Mouse (Mus musculus) hindbrain, embryonic 11.5 days (tissue): ENCODE measurements around the gene Sgsm3. TPM values are rescaled to one million over a fixed set of nuclear protein-coding genes. Genes with fewer than 3 reads are reported as not detected.

ENCODE experiments used
- ATAC-seq: fragments of 200-750 bp; cut with Nextera tagmentation; 2 replicates; pipeline ENCODE4 v1.8.0; 2017; ENCODE audit warnings: mild to moderate bottlenecking, moderate TSS enrichment, moderate library complexity; ENCODE audit not compliant: low FRiP score
- DNase-seq: peaks from one replicate; pipeline ENCODE4 v3.0.0-alpha.2; 2015; ENCODE audit warnings: low spot score
- H3K27ac ChIP-seq: fragments of 300-500 bp; sonication (generic); 2 replicates; pipeline ENCODE4 v1.5.1; 2014; ENCODE audit warnings: mild to moderate bottlenecking, low read depth, low read length
- H3K27me3 ChIP-seq: fragments of 300-500 bp; sonication (generic); 2 replicates; pipeline ENCODE4 v1.6.1; 2014; ENCODE audit warnings: mild to moderate bottlenecking, low read length, moderate library complexity, mixed read lengths; ENCODE audit not compliant: control insufficient read depth, insufficient read depth
- H3K36me3 ChIP-seq: fragments of 300-500 bp; sonication (generic); 2 replicates; pipeline ENCODE4 v1.6.1; 2014; ENCODE audit warnings: mild to moderate bottlenecking, low read length, moderate library complexity, mixed read lengths; ENCODE audit not compliant: control insufficient read depth, insufficient read depth
- H3K4me1 ChIP-seq: fragments of 300-500 bp; sonication (generic); replicated peaks from 2 replicates; pipeline ENCODE4 v1.6.1; 2014; ENCODE audit warnings: low read length, mixed read lengths; ENCODE audit not compliant: control insufficient read depth, insufficient read depth
- H3K4me2 ChIP-seq: fragments of 300-500 bp; sonication (generic); replicated peaks from 2 replicates; pipeline ENCODE4 v1.6.1; 2014; ENCODE audit warnings: mild to moderate bottlenecking, low read depth, low read length
- H3K4me3 ChIP-seq: fragments of 300-500 bp; sonication (generic); 2 replicates; pipeline ENCODE4 v1.5.1; 2014; ENCODE audit warnings: low read depth, low read length
- H3K9ac ChIP-seq: fragments of 300-500 bp; sonication (generic); 2 replicates; pipeline ENCODE4 v1.6.1; 2014; ENCODE audit warnings: low read depth, low read length
- H3K9me3 ChIP-seq: fragments of 300-500 bp; sonication (generic); 2 replicates; pipeline ENCODE4 v1.6.1; 2016; ENCODE audit warnings: low read length; ENCODE audit not compliant: control insufficient read depth
- WGBS: fragments of 180-500 bp; shearing (Covaris S2); extraction: QIAGEN DNeasy Blood & Tissue Kit; methylation state at CpG from one replicate; pipeline ENCODE4 v1.1.7; 2014; 5-methylcytosine and 5-hydroxymethylcytosine counted together
- polyA plus RNA-seq: library from polyadenylated mRNA; unstranded; fragments of >200 nt; fragmentation: Nextera tagmentation; extraction: Ambion mirVana; gene quantifications from 2 replicates; pipeline ENCODE4 v1.2.1, GENCODE M21; 2014

The Sgsm3 gene
- polyA plus RNA-seq, 1 experiment from 2014 or later, result 17.4 TPM

DNA sequence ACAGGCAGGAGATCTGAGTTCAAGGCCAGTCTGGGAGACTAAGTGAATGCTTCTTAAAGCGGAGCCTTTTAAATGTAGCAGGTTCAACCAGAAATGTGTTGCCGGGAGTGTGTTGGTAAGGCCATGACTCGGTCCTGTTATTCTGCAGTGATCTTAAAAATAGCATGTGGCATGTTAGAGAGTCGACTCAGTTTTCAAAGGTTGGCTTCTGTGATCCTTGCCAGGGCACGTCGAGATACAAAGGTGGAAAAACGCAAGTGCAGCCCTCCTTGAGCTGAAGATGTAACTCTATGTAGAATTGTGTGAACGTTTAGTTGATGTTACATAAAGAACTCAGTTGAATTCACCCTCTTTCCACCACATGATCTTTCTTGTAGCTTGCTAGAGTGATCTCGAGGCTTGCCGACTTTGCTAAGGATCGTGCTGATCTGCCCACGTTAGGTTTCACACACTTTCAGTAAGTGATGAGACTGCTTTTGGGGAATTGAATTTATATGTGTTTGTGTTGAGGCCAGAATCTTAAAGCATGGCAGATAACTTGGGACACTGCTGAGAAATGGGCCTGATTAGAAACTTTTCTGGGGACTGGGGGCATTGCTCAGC lies 21.6 kb upstream of the Sgsm3 start:
- DNase-seq, result no peak
- no peak overlapping the region for H3K4me2 ChIP-seq
- H3K36me3 ChIP-seq, result peaks cover 9% of the 10 kb centered on the region; the same call in 1 of the 2 replicates
- no peak overlapping the region for H3K4me3 ChIP-seq
- WGBS, result 95% methylated on average over 12 of the region's 12 CpGs
- ATAC-seq, result no peak
- no peaks in the 10 kb centered on the region for H3K9me3 ChIP-seq
- H3K27ac ChIP-seq, result no peak overlapping the region
- H3K4me1 ChIP-seq, result no peaks in the 10 kb centered on the region
- H3K27me3 ChIP-seq, result no peaks in the 10 kb centered on the region
- H3K9ac ChIP-seq, result no peak overlapping the region

DNA sequence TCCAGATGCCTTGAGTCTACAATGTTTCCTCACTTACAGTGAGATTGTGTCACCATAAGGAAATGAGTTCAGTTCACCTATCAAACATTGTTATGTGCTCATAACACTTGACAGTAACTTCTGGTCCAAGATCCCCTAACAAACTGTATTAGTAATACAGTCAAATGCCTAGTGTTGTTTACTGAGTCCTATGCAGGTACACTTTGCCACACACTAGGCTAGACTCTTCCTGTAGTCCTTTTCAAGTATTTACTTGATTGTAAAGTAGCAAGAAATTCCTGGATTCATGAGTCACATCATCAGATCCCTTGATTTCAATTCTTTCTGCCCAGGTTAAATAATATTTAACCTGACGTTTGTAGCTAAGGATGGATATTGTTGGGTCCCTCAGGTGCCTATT lies 8.2 kb upstream of the Sgsm3 start:
- H3K36me3 ChIP-seq, result peaks cover 15% of the 10 kb centered on the region
- no peak for DNase-seq
- H3K4me1 ChIP-seq, result no peaks in the 10 kb centered on the region
- H3K27ac ChIP-seq, result no peak overlapping the region
- ATAC-seq, result no peak
- WGBS, result 87% methylated on average over 1 of the region's 1 CpGs
- no peaks in the 10 kb centered on the region for H3K9me3 ChIP-seq
- H3K4me2 ChIP-seq, result no peak overlapping the region
- no peaks in the 10 kb centered on the region for H3K27me3 ChIP-seq
- no peak overlapping the region for H3K9ac ChIP-seq
- H3K4me3 ChIP-seq, result no peak overlapping the region

GRCm38 (mm10) chr15:80974311-80974710 lies 3.3 kb upstream of the Sgsm3 start:
- H3K27ac ChIP-seq, result no peak overlapping the region
- H3K36me3 ChIP-seq, result no peaks in the 10 kb centered on the region
- no peak overlapping the region for H3K4me2 ChIP-seq
- H3K27me3 ChIP-seq, result no peaks in the 10 kb centered on the region
- H3K9me3 ChIP-seq, result no peaks in the 10 kb centered on the region
- no peak for DNase-seq
- WGBS, result 60% methylated on average over 5 of the region's 5 CpGs
- H3K4me3 ChIP-seq, result no peak overlapping the region
- no peak for ATAC-seq
- H3K4me1 ChIP-seq, result no peaks in the 10 kb centered on the region
- no peak overlapping the region for H3K9ac ChIP-seq

DNA sequence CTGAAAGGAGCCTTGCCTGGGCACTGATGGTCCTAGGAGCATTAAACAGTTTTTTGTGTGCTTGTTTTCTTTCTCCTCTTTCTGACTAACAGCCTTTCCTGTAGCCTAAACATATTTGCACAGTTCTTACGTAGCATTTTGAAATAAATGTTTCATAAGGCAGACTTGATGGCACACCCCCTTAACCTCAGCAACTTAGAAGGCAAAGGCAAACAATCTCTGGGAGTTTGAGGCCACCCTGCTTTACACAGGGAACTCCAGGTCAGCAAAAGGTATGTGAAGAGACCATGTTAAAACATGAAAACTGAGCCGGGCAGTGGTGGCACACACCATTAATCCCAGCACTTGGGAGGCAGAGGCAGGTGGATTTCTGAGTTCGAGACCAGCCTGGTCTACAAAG lies 1.9 kb upstream of the Sgsm3 start:
- 85% methylated on average over 3 of the region's 3 CpGs for WGBS
- no peaks in the 10 kb centered on the region for H3K27me3 ChIP-seq
- H3K27ac ChIP-seq, result no peak overlapping the region
- no peak overlapping the region for H3K9ac ChIP-seq
- H3K4me3 ChIP-seq, result no peak overlapping the region
- no peak for ATAC-seq
- H3K4me1 ChIP-seq, result no peaks in the 10 kb centered on the region
- DNase-seq, result no peak
- no peaks in the 10 kb centered on the region for H3K36me3 ChIP-seq
- no peak overlapping the region for H3K4me2 ChIP-seq
- H3K9me3 ChIP-seq, result no peaks in the 10 kb centered on the region

GRCm38 (mm10) chr15:80979611-80980010 lies 2.0 kb downstream of the Sgsm3 start:
- no peak overlapping the region for H3K4me2 ChIP-seq
- no peaks in the 10 kb centered on the region for H3K4me1 ChIP-seq
- H3K27me3 ChIP-seq, result no peaks in the 10 kb centered on the region
- no peaks in the 10 kb centered on the region for H3K9me3 ChIP-seq
- H3K9ac ChIP-seq, result no peak overlapping the region
- no peak overlapping the region for H3K4me3 ChIP-seq
- no peak overlapping the region for H3K27ac ChIP-seq
- no peak for ATAC-seq
- 86% methylated on average over 4 of the region's 4 CpGs for WGBS
- H3K36me3 ChIP-seq, result no peaks in the 10 kb centered on the region
- DNase-seq, result no peak

DNA sequence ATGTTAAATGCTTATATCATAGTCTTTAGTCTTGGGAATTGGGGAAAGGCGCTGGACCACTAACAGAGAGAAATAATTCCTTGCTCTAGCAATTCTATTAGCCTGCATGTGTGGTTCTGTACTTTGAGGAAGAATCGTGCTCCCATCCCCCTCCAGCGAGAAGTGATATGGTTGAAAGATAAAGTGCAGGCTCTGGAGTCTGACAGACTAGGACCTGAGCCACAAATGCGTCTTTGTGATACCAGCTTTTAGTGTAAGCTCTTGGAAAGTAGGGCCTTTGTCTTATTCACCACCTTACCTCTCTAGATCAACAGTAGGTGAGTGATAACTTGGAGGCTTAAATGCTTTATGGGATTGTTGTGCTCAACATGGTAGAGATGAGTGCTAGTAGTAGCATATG lies 3.6 kb downstream of the Sgsm3 start:
- H3K9me3 ChIP-seq, result no peaks in the 10 kb centered on the region
- H3K36me3 ChIP-seq, result no peaks in the 10 kb centered on the region
- no peaks in the 10 kb centered on the region for H3K4me1 ChIP-seq
- DNase-seq, result no peak
- WGBS, result 85% methylated on average over 4 of the region's 4 CpGs
- H3K27me3 ChIP-seq, result no peaks in the 10 kb centered on the region
- no peak overlapping the region for H3K4me2 ChIP-seq
- ATAC-seq, result no peak
- H3K4me3 ChIP-seq, result no peak overlapping the region
- H3K27ac ChIP-seq, result no peak overlapping the region
- H3K9ac ChIP-seq, result no peak overlapping the region

DNA sequence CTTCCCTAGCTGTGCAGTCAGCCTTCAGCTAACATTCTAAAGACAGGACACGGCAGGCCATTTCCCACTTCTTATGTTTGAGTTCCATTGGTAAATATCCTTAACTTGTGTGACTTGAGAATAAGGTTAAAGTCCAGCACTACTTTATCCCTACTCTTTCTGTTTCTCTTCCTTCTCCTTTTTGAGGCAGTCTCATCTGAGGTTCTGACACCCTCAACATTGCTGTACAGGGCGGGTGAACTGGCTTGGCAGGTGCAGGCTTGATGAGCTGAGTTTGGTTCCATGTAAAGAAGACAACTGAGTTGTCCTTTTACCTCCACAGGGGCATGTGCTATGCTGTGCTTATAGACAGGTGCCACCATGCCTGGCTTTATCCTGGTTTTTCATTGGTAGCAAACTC lies 5.7 kb downstream of the Sgsm3 start:
- no peaks in the 10 kb centered on the region for H3K27me3 ChIP-seq
- no peaks in the 10 kb centered on the region for H3K9me3 ChIP-seq
- ATAC-seq, result no peak
- H3K27ac ChIP-seq, result no peak overlapping the region
- H3K9ac ChIP-seq, result no peak overlapping the region
- no peak for DNase-seq
- 96% methylated on average over 2 of the region's 2 CpGs for WGBS
- H3K36me3 ChIP-seq, result no peaks in the 10 kb centered on the region
- no peaks in the 10 kb centered on the region for H3K4me1 ChIP-seq
- no peak overlapping the region for H3K4me2 ChIP-seq
- no peak overlapping the region for H3K4me3 ChIP-seq

GRCm38 (mm10) chr15:80988331-80988730 lies 10.8 kb downstream of the Sgsm3 start:
- ATAC-seq (no peak), DNase-seq (no peak)
- WGBS, result 75% methylated on average over 1 of the region's 1 CpGs
- Histone ChIP-seq H3K9me3 (no peaks in the 10 kb centered on the region), H3K4me1 (no peaks in the 10 kb centered on the region), H3K27me3 (no peaks in the 10 kb centered on the region), H3K9ac (no peak overlapping the region), H3K27ac (no peak overlapping the region), H3K36me3 (no peaks in the 10 kb centered on the region), H3K4me2 (no peak overlapping the region), H3K4me3 (no peak overlapping the region)

DNA sequence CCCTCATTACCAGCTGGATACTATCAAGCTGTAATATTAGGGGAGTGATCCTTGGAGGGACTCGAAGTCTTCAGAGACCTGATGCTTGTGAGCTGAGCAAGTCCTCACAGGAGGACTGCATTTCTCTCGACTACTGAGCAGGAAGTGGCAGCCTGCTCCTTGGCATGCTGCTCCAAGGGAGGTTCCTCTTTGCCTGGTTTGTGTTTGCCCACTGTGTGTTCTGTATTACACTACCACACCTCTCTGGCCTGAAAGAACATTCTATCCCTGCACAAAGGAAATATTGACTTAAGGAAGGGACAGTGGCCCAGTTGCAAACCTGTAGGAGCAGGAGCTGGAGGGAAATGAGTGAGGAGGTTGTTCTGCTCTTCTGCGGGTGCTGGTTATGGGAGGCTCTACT lies 12.1 kb downstream of the Sgsm3 start:
- H3K4me3 ChIP-seq, result no peak overlapping the region
- no peaks in the 10 kb centered on the region for H3K4me1 ChIP-seq
- no peaks in the 10 kb centered on the region for H3K27me3 ChIP-seq
- H3K4me2 ChIP-seq, result no peak overlapping the region
- no peak for ATAC-seq
- H3K27ac ChIP-seq, result no peak overlapping the region
- no peaks in the 10 kb centered on the region for H3K9me3 ChIP-seq
- no peak overlapping the region for H3K9ac ChIP-seq
- no peaks in the 10 kb centered on the region for H3K36me3 ChIP-seq
- no peak for DNase-seq
- 65% methylated on average over 3 of the region's 3 CpGs for WGBS
